Mouse (Mus musculus) MEL (cell line): ENCODE data around the gene Rab11fip3.

Source experiments
- CTCF ChIP-seq, 3 experiments: IDR thresholded peaks in 2 of 3; conservative IDR thresholded peaks in 1 of 3; 2 replicates each; pipeline ENCODE4 v1.5.1; 2011 to 2012; ENCODE audit warnings: low read length in 3 of 3, low read depth in 2 of 3, mild to moderate bottlenecking in 2 of 3, improper control_type of control experiment in 1 of 3, inconsistent platforms in 1 of 3, mixed read lengths in 1 of 3, moderate library complexity in 1 of 3; ENCODE audit not compliant: control insufficient read depth in 1 of 3, insufficient read depth in 1 of 3, poor library complexity in 1 of 3, severe bottlenecking in 1 of 3
- ZKSCAN1 ChIP-seq: IDR thresholded peaks from 2 replicates; pipeline ENCODE4 v1.6.1; 2012; ENCODE audit warnings: low read depth, mild to moderate bottlenecking, inconsistent platforms, low read length, improper control_type of control experiment, moderate library complexity

GRCm38 (mm10) chr17:26087059-26087564, 17.8 kb upstream of the Rab11fip3 start:
- TF ChIP-seq ZKSCAN1 (no peak), CTCF (IDR thresholded peaks at IDR 0.05 in 2 of 3, conservative IDR thresholded peaks at IDR 0.05 in 1 of 3; ENCODE audit: control insufficient read depth in 1 of 3, insufficient read depth in 1 of 3, low read depth in 2 of 3, low read length in 3 of 3, poor library complexity in 1 of 3, severe bottlenecking in 1 of 3) (no peak)
